Mouse (Mus musculus): Measurements from ENCODE around the gene Col18a1. TPM values are rescaled to one million over a fixed set of nuclear protein-coding genes. Genes with fewer than 3 reads are reported as not detected.

Col18a1 gene
- total and polyA plus RNA-seq, 2 experiments from 2014 or later: 20.0 to 47.5 TPM

GRCm38 (mm10) chr10:77126590-77126989 lies 39.8 kb downstream of the Col18a1 start:
- TF ChIP-seq CTCF (IDR thresholded peaks at IDR 0.05; ENCODE audit: low read depth): no peak
- DNase-seq (ENCODE audit: low spot score) (no peak), ATAC-seq (no peak)
- no peaks in the 10 kb centered on the region for H3K9me3 ChIP-seq (ENCODE audit: low read length)
- no peak overlapping the region for H3K27ac ChIP-seq
- 93% methylated on average over 2 of the region's 2 CpGs for WGBS
- no peaks in the 10 kb centered on the region for H3K27me3 ChIP-seq (ENCODE audit: insufficient read depth, low read length)
- no peak overlapping the region for H3K9ac ChIP-seq (replicated peaks; ENCODE audit: low read length)
- no peak overlapping the region for H3K4me3 ChIP-seq (ENCODE audit: low read length)
- no peak overlapping the region for H3K4me2 ChIP-seq (ENCODE audit: low read depth, low read length)
- no peaks in the 10 kb centered on the region for H3K36me3 ChIP-seq (ENCODE audit: insufficient read depth, low read length)
- peaks cover 16% of the 10 kb centered on the region for H3K4me1 ChIP-seq (ENCODE audit: insufficient read depth, low read length)

DNA sequence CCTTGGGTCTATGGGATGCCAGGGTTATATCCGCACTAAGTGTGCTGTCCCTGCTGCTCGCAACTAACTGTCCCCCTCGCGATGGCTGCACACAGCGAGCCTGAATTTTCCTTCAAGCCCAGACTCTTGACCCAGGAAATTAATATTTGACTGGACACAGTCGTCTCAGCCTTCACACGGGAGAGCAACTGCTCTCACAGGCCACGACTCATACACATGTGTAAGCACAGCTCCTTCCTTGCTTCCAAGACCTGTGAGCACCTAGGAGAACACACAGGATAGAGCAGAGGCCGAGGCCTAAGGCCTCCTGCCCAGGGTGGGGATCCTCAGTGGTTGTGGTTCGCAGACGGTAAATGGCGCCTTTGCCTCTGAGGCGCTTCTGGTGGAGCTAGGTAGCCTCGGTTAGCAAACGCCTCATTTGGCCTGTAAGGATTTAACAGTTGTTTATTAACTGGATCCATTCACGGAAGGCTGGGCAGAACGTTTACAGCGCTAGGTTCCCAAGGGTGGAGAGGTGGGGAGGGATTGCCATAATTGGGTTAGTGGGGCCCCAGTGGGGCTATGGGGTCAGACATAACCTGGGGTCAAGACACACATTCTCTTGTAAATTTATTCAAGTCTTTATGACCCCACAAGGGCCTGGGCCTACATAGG lies 41.1 kb downstream of the Col18a1 start:
- Histone ChIP-seq H3K9me3 (ENCODE audit: low read length) (no peaks in the 10 kb centered on the region), H3K27ac (no peak overlapping the region), H3K27me3 (ENCODE audit: insufficient read depth, low read length) (no peaks in the 10 kb centered on the region), H3K36me3 (ENCODE audit: insufficient read depth, low read length) (no peaks in the 10 kb centered on the region), H3K4me1 (ENCODE audit: insufficient read depth, low read length) (peaks cover 4% of the 10 kb centered on the region; the same call in 1 of the 2 replicates), H3K4me2 (ENCODE audit: low read depth, low read length) (no peak overlapping the region), H3K4me3 (ENCODE audit: low read length) (no peak overlapping the region), H3K9ac (replicated peaks; ENCODE audit: low read length) (no peak overlapping the region)
- TF ChIP-seq CTCF (IDR thresholded peaks at IDR 0.05; ENCODE audit: low read depth): no peak
- WGBS: 75% methylated on average over 18 of the region's 18 CpGs
- DNase-seq (ENCODE audit: low spot score) (no peak), ATAC-seq (0 out of 2 replicates have a peak, but pooled peaks have one; percentile 5)

- no peak for TF ChIP-seq CTCF (IDR thresholded peaks at IDR 0.05; ENCODE audit: low read depth)
- Histone ChIP-seq H3K27me3 (ENCODE audit: insufficient read depth, low read length) (no peaks in the 10 kb centered on the region), H3K4me2 (ENCODE audit: low read depth, low read length) (no peak overlapping the region), H3K9ac (replicated peaks; ENCODE audit: low read length) (no peak overlapping the region), H3K4me3 (ENCODE audit: low read length) (no peak overlapping the region), H3K9me3 (ENCODE audit: low read length) (no peaks in the 10 kb centered on the region), H3K4me1 (ENCODE audit: insufficient read depth, low read length) (no peaks in the 10 kb centered on the region), H3K27ac (no peak overlapping the region), H3K36me3 (ENCODE audit: insufficient read depth, low read length) (no peaks in the 10 kb centered on the region)
- 19% methylated on average over 8 of the region's 8 CpGs for WGBS
- DNase-seq (ENCODE audit: low spot score) (no peak), ATAC-seq (no peak)
Measured at GRCm38 (mm10) chr10:77123953-77124352, 42.4 kb downstream of the Col18a1 start.

DNA sequence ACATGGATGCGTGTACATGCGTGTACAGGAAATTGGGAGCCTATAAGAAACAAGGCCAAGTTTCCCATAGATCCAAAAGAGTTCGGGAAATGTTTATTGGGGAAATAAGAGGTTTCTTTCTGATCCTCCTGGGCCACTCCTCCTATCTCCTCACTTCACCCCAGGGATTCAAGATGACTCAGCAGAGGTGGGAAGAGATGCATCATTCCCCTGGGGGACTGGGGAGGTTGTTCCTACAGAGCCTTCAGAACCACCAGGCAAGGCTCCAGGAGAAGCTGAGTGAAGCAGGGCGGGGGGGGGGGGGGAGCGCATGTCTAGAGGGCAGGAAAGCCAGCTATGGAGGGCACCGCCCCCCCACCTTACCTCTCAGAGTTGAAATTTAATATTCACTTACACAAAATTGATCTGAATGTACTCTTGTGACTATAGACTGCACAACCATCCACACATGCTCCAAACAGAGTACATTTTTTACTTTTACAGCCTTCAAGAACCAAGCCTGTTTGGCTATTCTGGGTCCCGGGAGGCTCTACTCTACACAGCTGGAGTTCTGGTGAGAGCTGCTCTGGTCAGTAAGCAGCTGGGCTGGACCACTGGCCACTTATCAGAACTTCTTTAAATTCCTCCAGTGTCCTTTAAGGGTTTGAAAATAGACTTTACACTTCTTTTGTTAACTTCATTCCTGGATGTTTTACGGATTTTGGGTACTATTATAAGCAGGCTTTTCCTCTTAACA lies 44.9 kb downstream of the Col18a1 start:
- no peak overlapping the region for H3K4me2 ChIP-seq (ENCODE audit: low read depth, low read length)
- no peaks in the 10 kb centered on the region for H3K36me3 ChIP-seq (ENCODE audit: insufficient read depth, low read length)
- H3K4me3 ChIP-seq (ENCODE audit: low read length): no peak overlapping the region
- H3K27ac ChIP-seq: no peak overlapping the region
- WGBS: 92% methylated on average over 8 of the region's 8 CpGs
- H3K9ac ChIP-seq (replicated peaks; ENCODE audit: low read length): no peak overlapping the region
- no peak for TF ChIP-seq CTCF (IDR thresholded peaks at IDR 0.05; ENCODE audit: low read depth)
- H3K27me3 ChIP-seq (ENCODE audit: insufficient read depth, low read length): no peaks in the 10 kb centered on the region
- H3K4me1 ChIP-seq (ENCODE audit: insufficient read depth, low read length): no peaks in the 10 kb centered on the region
- H3K9me3 ChIP-seq (ENCODE audit: low read length): no peaks in the 10 kb centered on the region
- ATAC-seq (no peak), DNase-seq (ENCODE audit: low spot score) (no peak)

GRCm38 (mm10) chr10:77120501-77120900 lies 45.8 kb downstream of the Col18a1 start:
- Histone ChIP-seq H3K9ac (replicated peaks; ENCODE audit: low read length) (no peak overlapping the region), H3K27me3 (ENCODE audit: insufficient read depth, low read length) (no peaks in the 10 kb centered on the region), H3K9me3 (ENCODE audit: low read length) (no peaks in the 10 kb centered on the region), H3K4me1 (ENCODE audit: insufficient read depth, low read length) (no peaks in the 10 kb centered on the region), H3K27ac (no peak overlapping the region), H3K4me3 (ENCODE audit: low read length) (no peak overlapping the region), H3K36me3 (ENCODE audit: insufficient read depth, low read length) (no peaks in the 10 kb centered on the region), H3K4me2 (ENCODE audit: low read depth, low read length) (no peak overlapping the region)
- DNase-seq (ENCODE audit: low spot score) (no peak), ATAC-seq (no peak)
- TF ChIP-seq CTCF (IDR thresholded peaks at IDR 0.05; ENCODE audit: low read depth): peak; percentile 47; the same call in 1 of the 2 replicates
- WGBS: 87% methylated on average over 4 of the region's 4 CpGs

- H3K4me3 ChIP-seq (ENCODE audit: low read length): no peak overlapping the region
- H3K27ac ChIP-seq: no peak overlapping the region
- H3K4me2 ChIP-seq (ENCODE audit: low read depth, low read length): no peak overlapping the region
- DNase-seq (ENCODE audit: low spot score) (no peak), ATAC-seq (no peak)
- no peaks in the 10 kb centered on the region for H3K27me3 ChIP-seq (ENCODE audit: insufficient read depth, low read length)
- H3K36me3 ChIP-seq (ENCODE audit: insufficient read depth, low read length): no peaks in the 10 kb centered on the region
- 79% methylated on average over 11 of the region's 11 CpGs for WGBS
- H3K4me1 ChIP-seq (ENCODE audit: insufficient read depth, low read length): no peaks in the 10 kb centered on the region
- TF ChIP-seq CTCF (IDR thresholded peaks at IDR 0.05; ENCODE audit: low read depth): no peak
- H3K9me3 ChIP-seq (ENCODE audit: low read length): no peaks in the 10 kb centered on the region
- H3K9ac ChIP-seq (replicated peaks; ENCODE audit: low read length): no peak overlapping the region
Measured at GRCm38 (mm10) chr10:77119437-77119836, 46.9 kb downstream of the Col18a1 start.

- no peak for DNase-seq (ENCODE audit: low spot score)
- Histone ChIP-seq H3K36me3 (ENCODE audit: insufficient read depth, low read length) (no peaks in the 10 kb centered on the region), H3K4me1 (ENCODE audit: insufficient read depth, low read length) (no peaks in the 10 kb centered on the region), H3K4me2 (ENCODE audit: low read depth, low read length) (no peak overlapping the region), H3K4me3 (ENCODE audit: low read length) (no peak overlapping the region), H3K27ac (no peak overlapping the region), H3K27me3 (ENCODE audit: insufficient read depth, low read length) (no peaks in the 10 kb centered on the region), H3K9me3 (ENCODE audit: low read length) (no peaks in the 10 kb centered on the region), H3K9ac (replicated peaks; ENCODE audit: low read length) (no peak overlapping the region)
- WGBS: 74% methylated on average over 1 of the region's 1 CpGs
- TF ChIP-seq CTCF (IDR thresholded peaks at IDR 0.05; ENCODE audit: low read depth): no peak
- no peak for ATAC-seq
Measured at GRCm38 (mm10) chr10:77118361-77118760, 48.0 kb downstream of the Col18a1 start.
